Mouse (Mus musculus): ENCODE measurements at regions not wholly inside any gene's neighbourhood (a gene's known extent, or its start where the extent isn't known, plus 50 kb on each side); places are given as distances from the start of the nearest gene placed in this dataset.

DNA sequence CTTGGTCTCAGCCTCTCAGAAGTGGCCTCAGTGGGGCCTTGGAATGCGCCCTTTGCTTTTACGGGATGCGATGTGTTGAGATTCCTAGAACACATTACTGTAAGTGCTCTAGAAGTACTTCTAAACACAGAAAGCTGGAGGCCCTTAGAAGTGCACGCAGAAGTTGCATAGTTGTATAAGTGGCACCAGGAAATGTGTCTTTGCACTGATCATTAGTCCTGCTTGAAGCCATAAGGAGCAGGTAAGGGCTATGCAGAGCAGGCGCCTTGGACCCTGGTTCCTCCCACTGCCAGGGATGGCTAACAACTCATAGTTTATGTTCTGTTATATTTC, 71.2 kb upstream of the Id2 start:
- TF ChIP-seq CTCF (conservative IDR thresholded peaks at IDR 0.05; ENCODE audit: low read length) (no peak), POU5F1 (IDR thresholded peaks at IDR 0.05; ENCODE audit: borderline replicate concordance, low read length) (no peak)
